In the genomic region with DNA sequence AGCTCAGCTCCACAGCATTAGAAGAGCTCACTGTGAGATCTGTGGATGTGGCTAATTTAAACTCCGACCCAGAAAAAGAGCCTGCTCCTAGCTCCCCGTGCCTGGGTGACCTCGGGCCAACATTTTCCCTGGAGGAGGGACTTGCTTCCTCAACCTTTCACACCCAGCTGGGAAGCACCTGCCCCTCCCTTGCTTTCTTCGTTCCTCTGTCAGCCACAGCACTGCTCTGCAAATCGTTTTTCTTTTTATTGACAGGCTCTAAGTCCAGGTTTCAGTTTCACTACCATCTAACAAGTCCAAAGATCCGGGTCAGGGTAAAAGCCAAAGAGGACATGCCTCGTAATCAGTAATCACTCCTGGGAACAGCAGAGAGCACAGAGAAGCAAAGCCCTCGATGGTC, we compare ENCODE assay signal across 8 mouse cellular contexts.
DNase-seq lines count a peak whose midpoint lies in the region; ATAC-seq lines count a peak whose summit lies in the region.

No protein-coding gene starts in this region.

- H3K9me3 ChIP-seq in lung, embryonic 16.5 days (ENCODE audit: control insufficient read depth, low read length) = no peaks in the 10 kb centered on the region
- H3K9me3 ChIP-seq in heart, embryonic 11.5 days (replicated peaks; ENCODE audit: control insufficient read depth, low read length) = no peaks in the 10 kb centered on the region
- H3K9me3 ChIP-seq in stomach, embryonic 14.5 days (ENCODE audit: control insufficient read depth, low read depth, low read length) = no peaks in the 10 kb centered on the region

- H3K27me3 ChIP-seq in lung, embryonic 16.5 days (ENCODE audit: control insufficient read depth, insufficient read depth, low read depth, low read length) = no peaks in the 10 kb centered on the region
- no peaks in the 10 kb centered on the region for H3K27me3 ChIP-seq in heart, embryonic 11.5 days (ENCODE audit: control insufficient read depth, insufficient read depth, low read length)
- no peaks in the 10 kb centered on the region for H3K27me3 ChIP-seq in stomach, embryonic 14.5 days (ENCODE audit: control insufficient read depth, insufficient read depth, low read length)

- H3K27ac ChIP-seq in lung, embryonic 16.5 days (ENCODE audit: low read length) = no peak overlapping the region
- H3K27ac ChIP-seq in heart, embryonic 11.5 days (ENCODE audit: low read depth, low read length) = peak overlapping the region; percentile 66
- H3K27ac ChIP-seq in stomach, embryonic 14.5 days (ENCODE audit: low read length) = no peak overlapping the region

- WGBS in lung, embryonic 16.5 days = 25% methylated on average over 8 of the region's 8 CpGs
- WGBS in heart, embryonic 11.5 days (ENCODE audit: insufficient replicate concordance) = 20% methylated on average over 8 of the region's 8 CpGs
- 19% methylated on average over 8 of the region's 8 CpGs for WGBS in stomach, embryonic 14.5 days

- H3K4me2 ChIP-seq in lung, embryonic 16.5 days (ENCODE audit: low read depth, low read length) = peak overlapping the region; percentile 35
- peak overlapping the region; percentile 67 for H3K4me2 ChIP-seq in heart, embryonic 11.5 days
- H3K4me2 ChIP-seq in stomach, embryonic 14.5 days (replicated peaks; ENCODE audit: low read depth, low read length) = peak overlapping the region; percentile 11; the same call in 1 of the 2 replicates

- intact Hi-C loops in left cerebral cortex, postnatal 36 days (cut with DNase I) = no loop called here

- no peak for DNase-seq in lung, adult 18-20 months
- peak; percentile 43 to 85 for DNase-seq in kidney, postnatal 25 days
- no peak for DNase-seq in left cerebral cortex, adult 9 months (ENCODE audit: low spot score in 2 of 2)
- no peak for DNase-seq in cerebellum, postnatal 10 days
- no peak for DNase-seq in left cerebral cortex, postnatal 36 days (ENCODE audit: low spot score in 2 of 2)

- no peak overlapping the region for H3K4me3 ChIP-seq in lung, embryonic 16.5 days (ENCODE audit: low read length)
- peak overlapping the region; percentile 38 for H3K4me3 ChIP-seq in heart, embryonic 11.5 days (ENCODE audit: low read depth, low read length)
- no peak overlapping the region for H3K4me3 ChIP-seq in stomach, embryonic 14.5 days (ENCODE audit: low read depth, low read length)

- ATAC-seq in lung, embryonic 16.5 days (ENCODE audit: low read depth) = no peak
- ATAC-seq in heart, embryonic 11.5 days (replicated peaks; ENCODE audit: insufficient number of reproducible peaks, low FRiP score, low TSS enrichment) = no peak
- no peak for ATAC-seq in stomach, embryonic 14.5 days (ENCODE audit: insufficient number of reproducible peaks, insufficient read depth, low FRiP score, low read depth)

- no peaks in the 10 kb centered on the region for H3K36me3 ChIP-seq in lung, embryonic 16.5 days (ENCODE audit: control insufficient read depth, insufficient read depth, low read length)
- H3K36me3 ChIP-seq in heart, embryonic 11.5 days (ENCODE audit: control insufficient read depth, insufficient read depth, low read length) = no peaks in the 10 kb centered on the region
- no peaks in the 10 kb centered on the region for H3K36me3 ChIP-seq in stomach, embryonic 14.5 days (ENCODE audit: control insufficient read depth, insufficient read depth, low read length)

- peak overlapping the region; percentile 7; the same call in 1 of the 2 replicates for H3K9ac ChIP-seq in lung, embryonic 16.5 days (ENCODE audit: low read length)
- peak overlapping the region; percentile 56; the same call in 1 of the 2 replicates for H3K9ac ChIP-seq in heart, embryonic 11.5 days (ENCODE audit: low read depth, low read length)
- H3K9ac ChIP-seq in stomach, embryonic 14.5 days (replicated peaks; ENCODE audit: low read depth, low read length) = no peak overlapping the region

- H3K4me1 ChIP-seq in lung, embryonic 16.5 days (replicated peaks; ENCODE audit: control insufficient read depth, insufficient read depth, low read length) = peaks cover 24% of the 10 kb centered on the region
- H3K4me1 ChIP-seq in heart, embryonic 11.5 days (ENCODE audit: control insufficient read depth, insufficient read depth, low read length) = 0 out of 2 replicates have a peak, but pooled peaks cover 8% of the 10 kb centered on the region
- peaks cover 21% of the 10 kb centered on the region for H3K4me1 ChIP-seq in stomach, embryonic 14.5 days (ENCODE audit: control insufficient read depth, insufficient read depth, low read length)

Comparison
In these comparisons a context has a peak if more than half of its experiments do, and no peak if none do; other contexts are left out.
1. H3K4me2 ChIP-seq: peak in every context shown above with its lines; median percentile 67 in heart, embryonic 11.5 days; 35 in lung, embryonic 16.5 days; 11 in stomach, embryonic 14.5 days.
2. DNase-seq: peak in kidney, postnatal 25 days (2 of 2); none in lung, adult 18-20 months (0 of 2), left cerebral cortex, adult 9 months (0 of 2), cerebellum, postnatal 10 days (0 of 2) and left cerebral cortex, postnatal 36 days (0 of 2).